Mouse (Mus musculus) kidney, adult 2 months (tissue): ENCODE measurements at regions not wholly inside any gene's neighbourhood (a gene's known extent, or its start where the extent isn't known, plus 50 kb on each side); places are given as distances from the start of the nearest gene placed in this dataset.

ENCODE experiments used
- CTCF ChIP-seq: fragments of 200-500 bp; conservative IDR thresholded peaks from 2 replicates; pipeline ENCODE4 v1.5.1; 2011; ENCODE audit warnings: low read depth, mild to moderate bottlenecking, control low read depth, low read length, moderate library complexity, mixed read lengths; ENCODE audit not compliant: insufficient read depth, insufficient read length
- POLR2A ChIP-seq: fragments of 200-500 bp; IDR thresholded peaks from one replicate; pipeline ENCODE4 v1.6.1; 2011; ENCODE audit warnings: low read depth, low read length, control low read depth

GRCm38 (mm10) chr1:142895081-142895480 is 745.4 kb upstream of the B3galt2 start:
- TF ChIP-seq CTCF (no peak), POLR2A (no peak)
